In the genomic region with DNA sequence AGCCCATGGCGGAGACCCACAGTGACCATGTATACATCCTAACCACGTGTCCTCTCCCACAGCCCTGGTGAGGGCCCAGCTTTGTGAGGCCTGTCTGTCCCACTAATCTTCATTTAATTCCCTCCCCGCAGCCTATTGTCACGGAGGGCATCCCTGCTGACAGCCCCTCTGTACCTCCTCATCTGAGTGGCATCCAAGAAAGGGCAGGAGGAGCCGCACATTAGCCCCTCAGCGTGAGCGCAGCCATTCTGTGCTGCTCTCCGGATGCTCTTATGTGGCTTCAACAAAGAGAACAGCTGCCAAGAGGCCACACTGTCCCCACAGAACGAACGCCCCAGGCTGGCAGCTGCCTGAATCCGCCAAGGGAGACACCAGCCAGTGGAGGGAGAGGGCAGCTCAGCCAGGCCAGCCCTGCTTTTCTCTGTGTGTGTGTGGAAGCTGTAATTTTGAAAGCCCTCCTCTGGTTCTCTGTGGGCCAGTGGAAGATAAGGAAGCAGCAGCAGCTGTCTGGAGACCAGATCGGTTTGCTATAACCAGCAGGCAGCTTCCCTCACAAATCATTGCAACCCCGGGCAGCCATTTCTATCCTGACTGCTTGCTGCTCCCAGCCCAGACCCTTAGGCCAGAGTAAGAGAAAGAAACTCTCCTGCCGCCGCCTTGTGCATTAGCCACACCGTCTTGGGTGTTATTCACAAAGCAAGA, we compare ENCODE assay signal across 10 mouse cellular contexts.
DNase-seq lines count a peak whose midpoint lies in the region; ATAC-seq and TF ChIP-seq lines count a peak whose summit lies in the region.
"Had no signal": no experiment of that assay in that cellular context is flagged by ENCODE, and none has a peak within 500 bp of the region (broad histone marks: within the 10 kb centered on the region; RNA-seq: fewer than 3 reads in every experiment).

No protein-coding gene starts in this region.

- peak; percentile 89 for ATAC-seq in hindbrain, embryonic 11.5 days (ENCODE audit: low FRiP score)
- ATAC-seq: activated CD4-positive, CD25-positive, alpha-beta regulatory T cell, adult 4 months had no signal

- H3K9me3 ChIP-seq in hindbrain, embryonic 11.5 days (ENCODE audit: control insufficient read depth, low read length): no peaks in the 10 kb centered on the region

- peaks cover 32% of the 10 kb centered on the region for H3K4me1 ChIP-seq in hindbrain, embryonic 11.5 days (replicated peaks; ENCODE audit: control insufficient read depth, insufficient read depth, low read length)

- H3K4me3 ChIP-seq in hindbrain, embryonic 11.5 days (ENCODE audit: low read depth, low read length): no peak overlapping the region
- H3K4me3 ChIP-seq in myocyte: no peak overlapping the region

- peak overlapping the region; percentile 31; the same call in 1 of the 2 replicates for H3K9ac ChIP-seq in hindbrain, embryonic 11.5 days (ENCODE audit: low read depth, low read length)

- H3ac ChIP-seq in myocyte (ENCODE audit: control insufficient read depth, insufficient read length): no peak overlapping the region

- 21% methylated on average over 16 of the region's 16 CpGs for WGBS in hindbrain, embryonic 11.5 days

- peak; percentile 43 for DNase-seq in adrenal gland, postnatal 14 days
- no peak for DNase-seq in adrenal gland, postnatal 4 days (ENCODE audit: low spot score in 2 of 2)
- peak; percentile 89 for DNase-seq in Muller cell, postnatal 12 days (ENCODE audit: inconsistent ontology term)
- DNase-seq in hindbrain, embryonic 11.5 days (ENCODE audit: low spot score): peak; percentile 79
- no peak for DNase-seq in MN1 (ENCODE audit: low spot score)
- DNase-seq in left cerebral cortex, adult 8-10 months (ENCODE audit: low spot score in 2 of 2): no peak
- DNase-seq in testis, postnatal 14 days (ENCODE audit: low spot score): no peak
- DNase-seq: lung, adult 18-20 months had no signal

- peak overlapping the region; percentile 93 for H3K27ac ChIP-seq in hindbrain, embryonic 11.5 days (ENCODE audit: low read depth, low read length)

- TF ChIP-seq POLR2A in myocyte (IDR thresholded peaks at IDR 0.05; ENCODE audit: insufficient read length, low read depth): no peak

- no peaks in the 10 kb centered on the region for H3K79me2 ChIP-seq in myocyte (ENCODE audit: control insufficient read depth, insufficient read depth)

- 0 out of 2 replicates have a peak, but pooled peaks cover 2% of the 10 kb centered on the region for H3K36me3 ChIP-seq in hindbrain, embryonic 11.5 days (ENCODE audit: control insufficient read depth, insufficient read depth, low read length)
- no peaks in the 10 kb centered on the region for H3K36me3 ChIP-seq in myocyte (ENCODE audit: control insufficient read depth, insufficient read depth)

- H3K4me2 ChIP-seq in hindbrain, embryonic 11.5 days (replicated peaks; ENCODE audit: low read depth, low read length): no peak overlapping the region
- peak overlapping the region; percentile 36 for H3K4me2 ChIP-seq in myocyte (ENCODE audit: low read depth)

- H3K27me3 ChIP-seq in hindbrain, embryonic 11.5 days (ENCODE audit: control insufficient read depth, insufficient read depth, low read length): peaks cover 17% of the 10 kb centered on the region
- no peaks in the 10 kb centered on the region for H3K27me3 ChIP-seq in myocyte (ENCODE audit: control insufficient read depth, insufficient read depth, insufficient read length)

TF ChIP-seq in myocyte, 11 proteins besides CTCF, POLR2A, EP300 and RAD21:
- TF ChIP-seq CEBPB (IDR thresholded peaks at IDR 0.05; ENCODE audit: insufficient read depth, poor library complexity, severe bottlenecking) (no peak), MYOD1 (IDR thresholded peaks at IDR 0.05; ENCODE audit: control insufficient read depth in 1 of 3, insufficient read length in 2 of 3, low read depth in 2 of 3) (peak; percentile 8 to 81 (median 73)), TCF3 (IDR thresholded peaks at IDR 0.05; ENCODE audit: insufficient read length, low read depth) (peak; percentile 12), REST (IDR thresholded peaks at IDR 0.05; ENCODE audit: insufficient read depth, insufficient read length) (no peak), SRF (IDR thresholded peaks at IDR 0.05; ENCODE audit: control insufficient read depth, insufficient read length, low read depth) (no peak), MAX (IDR thresholded peaks at IDR 0.05; ENCODE audit: low read depth) (no peak), MYOG (IDR thresholded peaks at IDR 0.05; ENCODE audit: control insufficient read depth in 1 of 3, insufficient read depth in 1 of 3, insufficient read length in 2 of 3, low read depth in 2 of 3) (peak; percentile 54 to 92 (median 89)), POLR2AphosphoS2 (IDR thresholded peaks at IDR 0.05; ENCODE audit: insufficient read length, low read depth) (no peak), USF1 (IDR thresholded peaks at IDR 0.05; ENCODE audit: low read depth) (no peak), E2F4 (IDR thresholded peaks at IDR 0.05; ENCODE audit: insufficient read depth) (no peak), TCF12 (IDR thresholded peaks at IDR 0.05; ENCODE audit: insufficient read depth, poor library complexity, severe bottlenecking) (peak; percentile 11)
TF ChIP-seq in myocyte: peak in this region for 4.

Comparison
In these comparisons a context has a peak if more than half of its experiments do, and no peak if none do; other contexts are left out.
1. DNase-seq: peak in adrenal gland, postnatal 14 days (single experiment), Muller cell, postnatal 12 days (single experiment) and hindbrain, embryonic 11.5 days (single experiment); none in adrenal gland, postnatal 4 days (0 of 2), MN1 (single experiment), left cerebral cortex, adult 8-10 months (0 of 2) and testis, postnatal 14 days (single experiment).